Mouse (Mus musculus) myocyte (in vitro differentiated cells): Measurements from ENCODE around the gene Sap30l. TPM values are rescaled to one million over a fixed set of nuclear protein-coding genes. Genes with fewer than 3 reads are reported as not detected.

Experiments
- H3K27me3 ChIP-seq: one replicate; pipeline ENCODE4 v1.6.1; 2011; ENCODE audit not compliant: control insufficient read depth, insufficient read depth, insufficient read length
- H3K36me3 ChIP-seq: one replicate; pipeline ENCODE4 v1.6.1; 2011; ENCODE audit not compliant: control insufficient read depth, insufficient read depth
- H3K4me2 ChIP-seq: one replicate; pipeline ENCODE4 v1.6.1; 2011; ENCODE audit warnings: low read depth, control low read depth
- H3K4me3 ChIP-seq: one replicate; pipeline ENCODE4 v1.5.1; 2011; ENCODE audit warnings: mild to moderate bottlenecking, control low read depth, moderate library complexity
- H3K79me2 ChIP-seq: one replicate; pipeline ENCODE4 v1.6.1; 2011; ENCODE audit not compliant: control insufficient read depth, insufficient read depth
- H3ac ChIP-seq: one replicate; pipeline ENCODE4 v1.6.1; 2011; ENCODE audit not compliant: control insufficient read depth, insufficient read length
- CEBPB ChIP-seq: IDR thresholded peaks from 2 replicates; pipeline ENCODE4 v1.6.1; 2011; ENCODE audit warnings: mild to moderate bottlenecking, moderate library complexity; ENCODE audit not compliant: poor library complexity, insufficient read depth, severe bottlenecking
- E2F4 ChIP-seq: IDR thresholded peaks from one replicate; pipeline ENCODE4 v1.6.1; 2011; ENCODE audit warnings: mild to moderate bottlenecking, control low read depth, moderate library complexity; ENCODE audit not compliant: insufficient read depth
- MAX ChIP-seq: IDR thresholded peaks from one replicate; pipeline ENCODE4 v1.6.1; 2011; ENCODE audit warnings: low read depth, mild to moderate bottlenecking, control low read depth
- MYOD1 ChIP-seq, 3 experiments: IDR thresholded peaks; one replicate each; pipeline ENCODE4 v1.6.1; 2011; ENCODE audit warnings: control low read depth in 2 of 3, low read depth in 2 of 3, mild to moderate bottlenecking in 2 of 3, moderate library complexity in 1 of 3; ENCODE audit not compliant: insufficient read length in 2 of 3, control insufficient read depth in 1 of 3
- MYOG ChIP-seq, 3 experiments: IDR thresholded peaks; one replicate each; pipeline ENCODE4 v1.6.1; 2011; ENCODE audit warnings: control low read depth in 2 of 3, low read depth in 2 of 3, mild to moderate bottlenecking in 2 of 3; ENCODE audit not compliant: insufficient read length in 2 of 3, control insufficient read depth in 1 of 3, insufficient read depth in 1 of 3
- POLR2A ChIP-seq: IDR thresholded peaks from one replicate; pipeline ENCODE4 v1.6.1; 2011; ENCODE audit warnings: low read depth, mild to moderate bottlenecking, control low read depth, moderate library complexity; ENCODE audit not compliant: insufficient read length
- POLR2AphosphoS2 ChIP-seq: IDR thresholded peaks from one replicate; pipeline ENCODE4 v1.6.1; 2011; ENCODE audit warnings: low read depth, control low read depth; ENCODE audit not compliant: insufficient read length
- REST ChIP-seq: IDR thresholded peaks from one replicate; pipeline ENCODE4 v1.6.1; 2011; ENCODE audit warnings: mild to moderate bottlenecking, control low read depth, moderate library complexity; ENCODE audit not compliant: insufficient read depth, insufficient read length
- SRF ChIP-seq: IDR thresholded peaks from one replicate; pipeline ENCODE4 v1.6.1; 2011; ENCODE audit warnings: low read depth; ENCODE audit not compliant: control insufficient read depth, insufficient read length
- TCF12 ChIP-seq: IDR thresholded peaks from one replicate; pipeline ENCODE4 v1.6.1; 2011; ENCODE audit warnings: mild to moderate bottlenecking, control low read depth; ENCODE audit not compliant: poor library complexity, insufficient read depth, severe bottlenecking
- TCF3 ChIP-seq: IDR thresholded peaks from one replicate; pipeline ENCODE4 v1.6.1; 2011; ENCODE audit warnings: low read depth, control low read depth; ENCODE audit not compliant: insufficient read length
- USF1 ChIP-seq: IDR thresholded peaks from one replicate; pipeline ENCODE4 v1.6.1; 2011; ENCODE audit warnings: low read depth, mild to moderate bottlenecking, control low read depth, moderate library complexity
- polyA plus RNA-seq: library from polyadenylated mRNA; unstranded; fragments of >200 nt; fragmentation: generic; extraction: Trizol; gene quantifications from one replicate; pipeline ENCODE4 v1.2.1, GENCODE M21; 2012; ENCODE audit warnings: missing spikeins

Sap30l gene
- polyA plus RNA-seq, 1 experiment: 25.7 TPM

GRCm38 (mm10) chr11:57799456-57799855 is 2.0 kb upstream of the Sap30l start:
- Histone ChIP-seq H3K4me2 (no peak overlapping the region), H3K79me2 (peaks cover 4% of the 10 kb centered on the region), H3K27me3 (no peaks in the 10 kb centered on the region), H3ac (no peak overlapping the region), H3K4me3 (no peak overlapping the region), H3K36me3 (no peaks in the 10 kb centered on the region)
- TF ChIP-seq E2F4 (no peak), POLR2AphosphoS2 (no peak), MYOG (IDR thresholded peaks at IDR 0.05; ENCODE audit: control insufficient read depth in 1 of 3, insufficient read depth in 1 of 3, insufficient read length in 2 of 3, low read depth in 2 of 3) (no peak), TCF12 (no peak), POLR2A (no peak)

GRCm38 (mm10) chr11:57800266-57800951 is 1.0 kb upstream of the Sap30l start:
- Histone ChIP-seq H3K27me3 (no peaks in the 10 kb centered on the region), H3K79me2 (peaks cover 4% of the 10 kb centered on the region), H3ac (peak overlapping the region; percentile 93), H3K4me3 (peak overlapping the region; percentile 71), H3K4me2 (peak overlapping the region; percentile 92), H3K36me3 (no peaks in the 10 kb centered on the region)
- no peak for TF ChIP-seq SRF
- TF ChIP-seq POLR2A: no peak
- TF ChIP-seq CEBPB: no peak
- no peak for TF ChIP-seq TCF12
- no peak for TF ChIP-seq POLR2AphosphoS2
- no peak for TF ChIP-seq TCF3
- no peak for TF ChIP-seq USF1
- TF ChIP-seq MYOG (IDR thresholded peaks at IDR 0.05; ENCODE audit: control insufficient read depth in 1 of 3, insufficient read depth in 1 of 3, insufficient read length in 2 of 3, low read depth in 2 of 3): no peak
- TF ChIP-seq E2F4: no peak
- TF ChIP-seq MAX: no peak
- no peak for TF ChIP-seq MYOD1 (IDR thresholded peaks at IDR 0.05; ENCODE audit: control insufficient read depth in 1 of 3, insufficient read length in 2 of 3, low read depth in 2 of 3)
- TF ChIP-seq REST: no peak

- Histone ChIP-seq H3K4me3 (peak overlapping the region; percentile 71), H3K27me3 (no peaks in the 10 kb centered on the region), H3K36me3 (no peaks in the 10 kb centered on the region), H3ac (peak overlapping the region; percentile 93), H3K4me2 (peak overlapping the region; percentile 69), H3K79me2 (peaks cover 4% of the 10 kb centered on the region)
- TF ChIP-seq POLR2A: peak; percentile 5
- TF ChIP-seq CEBPB: no peak
- TF ChIP-seq E2F4: no peak
These were observed 501 bp downstream of the Sap30l start for GRCm38 (mm10) chr11:57801766-57802510.

DNA sequence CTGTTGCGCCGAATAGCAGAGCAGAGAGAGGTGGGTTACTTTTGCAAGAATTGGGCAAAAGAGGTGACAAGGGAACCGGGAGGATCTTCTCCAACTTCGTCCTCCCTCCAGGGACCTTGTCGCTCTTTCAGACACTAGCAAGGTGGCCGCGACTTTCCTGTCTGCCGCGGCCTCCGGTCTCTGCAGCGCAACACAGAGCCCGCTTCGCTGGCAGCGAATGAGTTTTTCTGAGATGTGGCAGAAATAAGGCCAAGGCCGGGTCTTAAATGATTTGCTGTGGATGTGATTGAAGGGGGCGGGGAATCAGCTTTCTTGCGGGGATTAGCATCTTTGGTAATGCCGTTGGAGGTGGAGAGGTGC is 1.1 kb downstream of the Sap30l start:
- Histone ChIP-seq H3K27me3 (no peaks in the 10 kb centered on the region), H3K36me3 (no peaks in the 10 kb centered on the region), H3ac (peak overlapping the region; percentile 93), H3K79me2 (peaks cover 4% of the 10 kb centered on the region), H3K4me2 (peak overlapping the region; percentile 69), H3K4me3 (peak overlapping the region; percentile 71)
- TF ChIP-seq MAX (no peak), POLR2A (no peak), CEBPB (no peak), USF1 (no peak), MYOG (IDR thresholded peaks at IDR 0.05; ENCODE audit: control insufficient read depth in 1 of 3, insufficient read depth in 1 of 3, insufficient read length in 2 of 3, low read depth in 2 of 3) (no peak), REST (no peak), POLR2AphosphoS2 (no peak), MYOD1 (IDR thresholded peaks at IDR 0.05; ENCODE audit: control insufficient read depth in 1 of 3, insufficient read length in 2 of 3, low read depth in 2 of 3) (no peak), TCF12 (no peak), E2F4 (no peak), TCF3 (no peak), SRF (no peak)

DNA sequence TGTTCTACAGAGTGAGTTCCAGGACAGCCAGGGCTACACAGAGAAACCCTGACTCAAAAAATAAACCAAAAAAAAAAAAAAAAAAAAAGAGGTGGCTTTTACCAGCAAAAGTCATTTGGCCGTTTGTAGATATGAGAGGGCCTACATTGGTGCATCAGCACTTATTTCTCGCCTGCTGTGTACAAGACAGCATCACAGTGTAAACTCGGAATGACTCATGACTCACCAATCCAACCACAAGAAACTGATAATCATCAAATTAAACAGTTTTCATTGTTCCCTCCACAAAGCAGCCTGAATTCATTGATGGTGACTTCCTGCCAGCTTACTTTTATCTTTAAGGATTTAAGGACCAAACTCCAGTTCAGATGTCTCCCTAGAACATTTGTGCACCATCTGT is 3.6 kb downstream of the Sap30l start:
- Histone ChIP-seq H3K4me3 (no peak overlapping the region), H3ac (no peak overlapping the region), H3K36me3 (peaks cover 2% of the 10 kb centered on the region), H3K4me2 (no peak overlapping the region), H3K27me3 (no peaks in the 10 kb centered on the region), H3K79me2 (peaks cover 4% of the 10 kb centered on the region)
- TF ChIP-seq TCF12 (no peak), MYOD1 (IDR thresholded peaks at IDR 0.05; ENCODE audit: control insufficient read depth in 1 of 3, insufficient read length in 2 of 3, low read depth in 2 of 3) (no peak), CEBPB (no peak), REST (no peak)
